Mouse (Mus musculus) kidney, adult 2 months (tissue): ENCODE data around the gene Gmpr.

Experiments used
- CTCF ChIP-seq: fragments of 200-500 bp; conservative IDR thresholded peaks from 2 replicates; pipeline ENCODE4 v1.5.1; 2011; ENCODE audit warnings: low read depth, mild to moderate bottlenecking, control low read depth, low read length, moderate library complexity, mixed read lengths; ENCODE audit not compliant: insufficient read depth, insufficient read length
- POLR2A ChIP-seq: fragments of 200-500 bp; IDR thresholded peaks from one replicate; pipeline ENCODE4 v1.6.1; 2011; ENCODE audit warnings: low read depth, low read length, control low read depth

GRCm38 (mm10) chr13:45493846-45494245 lies 13.4 kb upstream of the Gmpr start:
- TF ChIP-seq POLR2A (no peak), CTCF (no peak)
